Mouse (Mus musculus): Measurements from ENCODE around the gene Chst11. TPM values are rescaled to one million over a fixed set of nuclear protein-coding genes. Genes with fewer than 3 reads are reported as not detected.

The Chst11 gene
- polyA plus RNA-seq, 1 experiment from 2014 or later = 4.5 TPM

GRCm38 (mm10) chr10:83218778-83219177 is 233.5 kb downstream of the Chst11 start:
- no peaks in the 10 kb centered on the region for H3K36me3 ChIP-seq (ENCODE audit: control insufficient read depth, insufficient read depth, low read length)
- H3K4me1 ChIP-seq (ENCODE audit: control insufficient read depth, insufficient read depth, low read length) = no peaks in the 10 kb centered on the region
- DNase-seq (no peak), ATAC-seq (ENCODE audit: low FRiP score, low TSS enrichment) (no peak)
- no peaks in the 10 kb centered on the region for H3K9me3 ChIP-seq (ENCODE audit: control insufficient read depth, low read length)
- no peak overlapping the region for H3K27ac ChIP-seq (replicated peaks; ENCODE audit: low read depth, low read length)
- H3K4me3 ChIP-seq (replicated peaks; ENCODE audit: low read depth, low read length) = no peak overlapping the region
- no peak overlapping the region for H3K4me2 ChIP-seq (ENCODE audit: low read length)
- H3K9ac ChIP-seq (replicated peaks; ENCODE audit: low read length) = no peak overlapping the region
- 54% methylated on average over 2 of the region's 2 CpGs for WGBS
- H3K27me3 ChIP-seq (ENCODE audit: control insufficient read depth, insufficient read depth, low read length) = no peaks in the 10 kb centered on the region

- ATAC-seq (ENCODE audit: low FRiP score, low TSS enrichment) = peak; percentile 24; the same call in 1 of the 2 replicates
- 27% methylated on average over 12 of the region's 12 CpGs for WGBS
- no peak overlapping the region for H3K4me2 ChIP-seq (ENCODE audit: low read length)
- peak; percentile 85 for DNase-seq
- no peaks in the 10 kb centered on the region for H3K9me3 ChIP-seq (ENCODE audit: control insufficient read depth, low read length)
- no peaks in the 10 kb centered on the region for H3K4me1 ChIP-seq (ENCODE audit: control insufficient read depth, insufficient read depth, low read length)
- H3K9ac ChIP-seq (replicated peaks; ENCODE audit: low read length) = no peak overlapping the region
- no peak overlapping the region for H3K27ac ChIP-seq (replicated peaks; ENCODE audit: low read depth, low read length)
- no peak overlapping the region for H3K4me3 ChIP-seq (replicated peaks; ENCODE audit: low read depth, low read length)
- no peaks in the 10 kb centered on the region for H3K27me3 ChIP-seq (ENCODE audit: control insufficient read depth, insufficient read depth, low read length)
- H3K36me3 ChIP-seq (ENCODE audit: control insufficient read depth, insufficient read depth, low read length) = no peaks in the 10 kb centered on the region
Observed at GRCm38 (mm10) chr10:83219729-83220128, 234.4 kb downstream of the Chst11 start.

DNA sequence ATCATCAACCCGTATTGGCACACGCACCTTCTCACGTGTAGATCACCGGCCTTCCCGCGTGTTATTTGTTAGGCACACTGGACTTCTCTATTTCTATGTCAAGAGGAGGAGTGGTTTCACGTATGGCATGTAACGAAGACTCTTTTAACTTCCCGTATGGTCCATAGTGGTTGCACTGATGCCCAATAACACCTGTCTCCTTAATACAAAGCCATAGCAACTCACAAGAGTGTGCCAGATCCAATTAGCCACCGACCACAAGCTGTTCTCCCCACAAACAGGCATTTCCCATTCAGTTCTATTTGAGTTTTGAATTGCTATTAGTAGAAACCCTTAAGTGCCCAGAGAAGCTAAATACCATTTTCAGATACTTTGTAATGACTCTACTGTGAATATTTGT is 234.9 kb downstream of the Chst11 start:
- Histone ChIP-seq H3K27me3 (ENCODE audit: control insufficient read depth, insufficient read depth, low read length) (no peaks in the 10 kb centered on the region), H3K4me3 (replicated peaks; ENCODE audit: low read depth, low read length) (no peak overlapping the region), H3K9me3 (ENCODE audit: control insufficient read depth, low read length) (no peaks in the 10 kb centered on the region), H3K27ac (replicated peaks; ENCODE audit: low read depth, low read length) (no peak overlapping the region), H3K4me2 (ENCODE audit: low read length) (no peak overlapping the region), H3K9ac (replicated peaks; ENCODE audit: low read length) (no peak overlapping the region), H3K36me3 (ENCODE audit: control insufficient read depth, insufficient read depth, low read length) (no peaks in the 10 kb centered on the region), H3K4me1 (ENCODE audit: control insufficient read depth, insufficient read depth, low read length) (no peaks in the 10 kb centered on the region)
- DNase-seq (no peak), ATAC-seq (ENCODE audit: low FRiP score, low TSS enrichment) (no peak)
- 88% methylated on average over 10 of the region's 10 CpGs for WGBS

- no peaks in the 10 kb centered on the region for H3K27me3 ChIP-seq (ENCODE audit: control insufficient read depth, insufficient read depth, low read length)
- H3K9me3 ChIP-seq (ENCODE audit: control insufficient read depth, low read length) = no peaks in the 10 kb centered on the region
- DNase-seq (no peak), ATAC-seq (ENCODE audit: low FRiP score, low TSS enrichment) (no peak)
- no peaks in the 10 kb centered on the region for H3K36me3 ChIP-seq (ENCODE audit: control insufficient read depth, insufficient read depth, low read length)
- no peaks in the 10 kb centered on the region for H3K4me1 ChIP-seq (ENCODE audit: control insufficient read depth, insufficient read depth, low read length)
- H3K4me2 ChIP-seq (ENCODE audit: low read length) = no peak overlapping the region
- WGBS = 82% methylated on average over 3 of the region's 3 CpGs
- no peak overlapping the region for H3K27ac ChIP-seq (replicated peaks; ENCODE audit: low read depth, low read length)
- H3K4me3 ChIP-seq (replicated peaks; ENCODE audit: low read depth, low read length) = no peak overlapping the region
- H3K9ac ChIP-seq (replicated peaks; ENCODE audit: low read length) = no peak overlapping the region
Observed at GRCm38 (mm10) chr10:83220847-83221246, 235.5 kb downstream of the Chst11 start.

GRCm38 (mm10) chr10:83224999-83225398 is 239.7 kb downstream of the Chst11 start:
- no peaks in the 10 kb centered on the region for H3K9me3 ChIP-seq (ENCODE audit: control insufficient read depth, low read length)
- no peaks in the 10 kb centered on the region for H3K27me3 ChIP-seq (ENCODE audit: control insufficient read depth, insufficient read depth, low read length)
- DNase-seq (peak; percentile 70), ATAC-seq (ENCODE audit: low FRiP score, low TSS enrichment) (no peak; the same call in 1 of the 2 replicates)
- H3K4me1 ChIP-seq (ENCODE audit: control insufficient read depth, insufficient read depth, low read length) = no peaks in the 10 kb centered on the region
- no peak overlapping the region for H3K4me3 ChIP-seq (replicated peaks; ENCODE audit: low read depth, low read length)
- H3K4me2 ChIP-seq (ENCODE audit: low read length) = no peak overlapping the region
- H3K27ac ChIP-seq (replicated peaks; ENCODE audit: low read depth, low read length) = no peak overlapping the region
- WGBS = 44% methylated on average over 3 of the region's 3 CpGs
- no peak overlapping the region for H3K9ac ChIP-seq (replicated peaks; ENCODE audit: low read length)
- no peaks in the 10 kb centered on the region for H3K36me3 ChIP-seq (ENCODE audit: control insufficient read depth, insufficient read depth, low read length)

GRCm38 (mm10) chr10:83228626-83229025 is 243.3 kb downstream of the Chst11 start:
- Histone ChIP-seq H3K36me3 (ENCODE audit: control insufficient read depth, insufficient read depth, low read length) (no peaks in the 10 kb centered on the region), H3K4me1 (ENCODE audit: control insufficient read depth, insufficient read depth, low read length) (no peaks in the 10 kb centered on the region), H3K4me2 (ENCODE audit: low read length) (no peak overlapping the region), H3K27me3 (ENCODE audit: control insufficient read depth, insufficient read depth, low read length) (no peaks in the 10 kb centered on the region), H3K9me3 (ENCODE audit: control insufficient read depth, low read length) (no peaks in the 10 kb centered on the region), H3K4me3 (replicated peaks; ENCODE audit: low read depth, low read length) (no peak overlapping the region), H3K9ac (replicated peaks; ENCODE audit: low read length) (no peak overlapping the region), H3K27ac (replicated peaks; ENCODE audit: low read depth, low read length) (no peak overlapping the region)
- 89% methylated on average over 4 of the region's 4 CpGs for WGBS
- no peak for DNase-seq
- ATAC-seq (ENCODE audit: low FRiP score, low TSS enrichment) = no peak

- ATAC-seq (ENCODE audit: low FRiP score, low TSS enrichment) (no peak), DNase-seq (no peak)
- 97% methylated on average over 3 of the region's 3 CpGs for WGBS
- H3K27me3 ChIP-seq (ENCODE audit: control insufficient read depth, insufficient read depth, low read length) = no peaks in the 10 kb centered on the region
- no peak overlapping the region for H3K27ac ChIP-seq (replicated peaks; ENCODE audit: low read depth, low read length)
- H3K9ac ChIP-seq (replicated peaks; ENCODE audit: low read length) = no peak overlapping the region
- no peaks in the 10 kb centered on the region for H3K36me3 ChIP-seq (ENCODE audit: control insufficient read depth, insufficient read depth, low read length)
- no peaks in the 10 kb centered on the region for H3K9me3 ChIP-seq (ENCODE audit: control insufficient read depth, low read length)
- no peaks in the 10 kb centered on the region for H3K4me1 ChIP-seq (ENCODE audit: control insufficient read depth, insufficient read depth, low read length)
- no peak overlapping the region for H3K4me3 ChIP-seq (replicated peaks; ENCODE audit: low read depth, low read length)
- no peak overlapping the region for H3K4me2 ChIP-seq (ENCODE audit: low read length)
Observed at GRCm38 (mm10) chr10:83233967-83234366, 248.7 kb downstream of the Chst11 start.

DNA sequence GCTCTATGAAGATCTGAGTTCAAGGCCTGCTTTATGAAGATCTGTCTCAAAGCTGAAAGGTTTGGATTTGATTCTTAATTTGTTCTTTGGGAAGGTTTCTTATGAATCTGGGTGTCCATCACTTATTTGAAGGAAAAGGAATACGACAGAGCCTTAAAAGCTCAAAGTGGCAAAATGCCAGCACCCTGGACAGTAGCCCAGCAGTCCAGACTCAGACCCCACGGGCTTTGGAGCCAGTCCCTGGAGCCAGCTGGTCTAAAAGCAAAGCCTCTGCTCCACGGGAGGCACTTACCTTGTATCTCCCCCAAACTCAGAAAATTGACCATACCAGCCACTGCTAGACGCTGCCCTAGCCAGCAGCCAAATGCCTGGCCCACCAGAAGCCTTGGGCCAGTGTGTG is 249.1 kb downstream of the Chst11 start:
- no peak overlapping the region for H3K27ac ChIP-seq (replicated peaks; ENCODE audit: low read depth, low read length)
- ATAC-seq (ENCODE audit: low FRiP score, low TSS enrichment) = no peak
- no peaks in the 10 kb centered on the region for H3K27me3 ChIP-seq (ENCODE audit: control insufficient read depth, insufficient read depth, low read length)
- no peaks in the 10 kb centered on the region for H3K9me3 ChIP-seq (ENCODE audit: control insufficient read depth, low read length)
- no peaks in the 10 kb centered on the region for H3K4me1 ChIP-seq (ENCODE audit: control insufficient read depth, insufficient read depth, low read length)
- whole genome bisulfite sequencing = 71% methylated on average over 4 of the region's 4 CpGs
- H3K9ac ChIP-seq (replicated peaks; ENCODE audit: low read length) = no peak overlapping the region
- no peaks in the 10 kb centered on the region for H3K36me3 ChIP-seq (ENCODE audit: control insufficient read depth, insufficient read depth, low read length)
- no peak overlapping the region for H3K4me2 ChIP-seq (ENCODE audit: low read length)
- no peak for DNase-seq
- no peak overlapping the region for H3K4me3 ChIP-seq (replicated peaks; ENCODE audit: low read depth, low read length)

DNA sequence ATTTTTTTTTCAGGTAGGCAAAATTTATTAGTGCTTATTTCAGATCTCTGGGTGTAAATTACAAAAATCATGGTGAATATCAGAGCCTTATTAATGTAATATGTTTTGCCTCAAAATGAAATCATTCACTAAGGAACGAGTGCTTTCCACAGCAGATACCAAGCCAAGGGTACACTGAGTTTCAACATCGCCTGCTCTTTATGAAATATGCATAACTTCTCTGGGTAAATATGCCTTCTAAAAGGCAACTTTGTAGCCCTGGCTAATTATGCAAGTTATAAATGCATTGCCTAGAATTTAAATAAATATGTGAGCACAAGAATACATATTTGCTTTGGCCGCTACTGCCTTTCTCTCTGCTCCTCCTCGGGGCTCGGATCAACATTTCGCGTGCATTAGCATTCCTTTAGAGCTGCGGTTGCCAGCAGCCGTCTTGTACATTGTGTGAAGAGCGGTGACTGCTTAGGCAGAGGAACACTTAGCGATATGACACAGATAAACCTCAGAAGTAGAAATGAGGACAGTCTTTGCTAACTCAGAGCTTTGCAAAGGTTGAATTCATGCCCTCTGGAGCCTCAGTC is 256.9 kb downstream of the Chst11 start:
- Histone ChIP-seq H3K9ac (replicated peaks; ENCODE audit: low read length) (no peak overlapping the region), H3K4me1 (ENCODE audit: control insufficient read depth, insufficient read depth, low read length) (peaks cover 15% of the 10 kb centered on the region), H3K27ac (replicated peaks; ENCODE audit: low read depth, low read length) (peak overlapping the region; percentile 55), H3K4me2 (ENCODE audit: low read length) (peak overlapping the region; percentile 13), H3K36me3 (ENCODE audit: control insufficient read depth, insufficient read depth, low read length) (no peaks in the 10 kb centered on the region), H3K9me3 (ENCODE audit: control insufficient read depth, low read length) (no peaks in the 10 kb centered on the region), H3K27me3 (ENCODE audit: control insufficient read depth, insufficient read depth, low read length) (no peaks in the 10 kb centered on the region), H3K4me3 (replicated peaks; ENCODE audit: low read depth, low read length) (no peak overlapping the region)
- DNase-seq (peak; percentile 76), ATAC-seq (ENCODE audit: low FRiP score, low TSS enrichment) (no peak)
- 9% methylated on average over 11 of the region's 11 CpGs for WGBS
